Mouse (Mus musculus): ENCODE measurements around the gene Gm20721. TPM values are rescaled to one million over a fixed set of nuclear protein-coding genes. Genes with fewer than 3 reads are reported as not detected.
A peak's percentile ranks its signal among the peaks of the same experiment; 100 is the strongest.

Gene Gm20721
- polyA plus RNA-seq, 1 experiment from 2014 or later: 9.6 TPM

- Histone ChIP-seq H3K27me3 (replicated peaks; ENCODE audit: insufficient read depth, low read length) (no peaks in the 10 kb centered on the region), H3K27ac (ENCODE audit: low read length) (peak overlapping the region; percentile 98), H3K9ac (replicated peaks; ENCODE audit: low read depth) (peak overlapping the region; percentile 99), H3K36me3 (ENCODE audit: insufficient read depth, low read length) (no peaks in the 10 kb centered on the region), H3K4me3 (ENCODE audit: low read depth, low read length) (peak overlapping the region; percentile 100), H3K4me1 (ENCODE audit: insufficient read depth, low read depth, low read length) (peaks cover 33% of the 10 kb centered on the region; the same call in 1 of the 2 replicates), H3K4me2 (replicated peaks; ENCODE audit: low read depth, low read length) (peak overlapping the region; percentile 69), H3K9me3 (ENCODE audit: low read length) (peaks cover 3% of the 10 kb centered on the region; the same call in 1 of the 2 replicates)
- TF ChIP-seq CTCF (IDR thresholded peaks at IDR 0.05): no peak
- no peak for TF ChIP-seq EP300 (IDR thresholded peaks at IDR 0.05)
- no peak for ATAC-seq
- peak; percentile 67 for DNase-seq (ENCODE audit: low spot score)
- 7% methylated on average over 12 of the region's 12 CpGs for WGBS
Observed at GRCm38 (mm10) chr2:174331282-174332030, 15.1 kb downstream of the Gm20721 start.

DNA sequence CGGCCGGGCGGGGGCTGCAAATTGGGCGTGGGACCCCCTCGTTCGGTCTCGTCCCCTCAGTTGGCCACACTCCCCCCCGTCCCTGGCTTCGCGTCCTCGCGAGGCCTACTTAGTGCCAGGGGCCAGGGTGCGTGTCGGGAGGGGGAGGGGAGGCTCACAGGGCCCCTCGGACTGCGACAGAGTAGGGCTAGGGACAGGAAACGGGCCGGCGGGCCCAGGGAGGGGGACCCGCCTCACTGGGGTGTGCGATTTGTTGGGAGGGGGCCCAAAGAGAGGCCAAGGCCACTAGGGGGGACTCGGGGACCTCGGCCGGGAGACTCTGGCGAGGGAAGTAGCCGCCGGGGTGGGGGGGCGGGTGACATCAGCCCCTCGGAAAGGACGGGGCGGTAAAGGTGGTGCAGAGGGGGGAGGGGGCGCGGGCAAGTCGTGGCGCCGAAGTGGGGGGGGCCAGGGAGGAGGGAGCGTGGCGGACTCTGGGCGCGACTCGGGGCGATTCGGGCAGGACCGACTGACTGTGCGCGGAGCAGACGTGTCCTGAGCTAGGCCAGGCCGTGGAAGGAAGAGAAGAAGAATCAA is 15.8 kb downstream of the Gm20721 start:
- peak; percentile 83 for DNase-seq (ENCODE audit: low spot score)
- Histone ChIP-seq H3K36me3 (ENCODE audit: insufficient read depth, low read length) (no peaks in the 10 kb centered on the region), H3K27me3 (replicated peaks; ENCODE audit: insufficient read depth, low read length) (no peaks in the 10 kb centered on the region), H3K27ac (ENCODE audit: low read length) (peak overlapping the region; percentile 98), H3K4me1 (ENCODE audit: insufficient read depth, low read depth, low read length) (peaks cover 29% of the 10 kb centered on the region; the same call in 1 of the 2 replicates), H3K9me3 (ENCODE audit: low read length) (peaks cover 3% of the 10 kb centered on the region; the same call in 1 of the 2 replicates), H3K4me2 (replicated peaks; ENCODE audit: low read depth, low read length) (peak overlapping the region; percentile 69), H3K4me3 (ENCODE audit: low read depth, low read length) (peak overlapping the region; percentile 100), H3K9ac (replicated peaks; ENCODE audit: low read depth) (peak overlapping the region; percentile 99)
- 3% methylated on average over 31 of the region's 48 CpGs for WGBS
- ATAC-seq: peak; percentile 42
- TF ChIP-seq CTCF (IDR thresholded peaks at IDR 0.05) (peak; percentile 44; the same call in 1 of the 2 replicates), EP300 (IDR thresholded peaks at IDR 0.05) (no peak)

DNA sequence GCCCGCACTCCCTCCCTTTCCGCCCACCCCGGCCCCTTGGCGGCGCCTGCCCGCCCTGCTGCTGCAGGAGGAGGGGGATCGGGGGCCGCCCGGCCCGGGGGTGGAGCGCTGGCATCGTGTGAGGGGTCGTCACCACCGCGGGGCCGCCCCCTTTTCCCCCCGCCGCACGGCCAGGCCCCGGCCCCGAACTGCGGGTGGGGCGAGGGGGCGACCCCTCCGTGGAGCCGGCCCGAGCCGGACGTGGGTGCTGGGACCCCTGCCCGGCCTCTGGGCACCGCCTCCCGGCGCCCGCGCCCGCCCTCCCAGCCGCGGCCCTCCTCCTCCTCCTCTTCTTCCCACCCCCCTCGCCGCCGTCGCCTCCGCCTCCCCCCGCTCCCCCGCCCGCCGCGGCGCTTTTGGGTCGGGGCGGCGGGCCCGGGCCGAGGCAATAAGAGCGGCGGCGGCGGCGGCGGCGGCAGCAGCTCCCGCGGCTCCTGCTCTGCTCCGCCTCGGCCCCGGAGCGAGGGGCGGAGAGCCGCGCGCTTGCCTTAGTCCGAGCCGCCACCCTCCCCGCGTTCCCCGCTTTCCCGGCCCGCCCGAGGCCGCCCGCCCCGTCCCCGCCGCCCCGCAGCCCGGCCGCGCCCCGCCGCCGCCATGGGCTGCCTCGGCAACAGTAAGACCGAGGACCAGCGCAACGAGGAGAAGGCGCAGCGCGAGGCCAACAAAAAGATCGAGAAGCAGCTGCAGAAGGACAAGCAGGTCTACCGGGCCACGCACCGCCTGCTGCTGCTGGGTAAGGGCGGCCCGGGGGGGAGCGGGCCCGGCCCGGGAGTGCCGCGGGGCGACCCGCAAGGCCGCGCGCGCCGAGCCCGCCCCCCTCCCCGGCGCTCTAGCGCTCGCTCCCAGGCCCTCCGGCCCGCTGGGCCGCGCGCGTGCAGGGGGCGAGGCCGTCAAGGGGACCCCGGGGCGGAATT is 16.6 kb downstream of the Gm20721 start:
- peaks cover 3% of the 10 kb centered on the region; the same call in 1 of the 2 replicates for H3K9me3 ChIP-seq (ENCODE audit: low read length)
- peak overlapping the region; percentile 100 for H3K4me3 ChIP-seq (ENCODE audit: low read depth, low read length)
- no peaks in the 10 kb centered on the region for H3K27me3 ChIP-seq (replicated peaks; ENCODE audit: insufficient read depth, low read length)
- H3K4me1 ChIP-seq (ENCODE audit: insufficient read depth, low read depth, low read length): peaks cover 25% of the 10 kb centered on the region; the same call in 1 of the 2 replicates
- H3K36me3 ChIP-seq (ENCODE audit: insufficient read depth, low read length): no peaks in the 10 kb centered on the region
- peak overlapping the region; percentile 98 for H3K27ac ChIP-seq (ENCODE audit: low read length)
- TF ChIP-seq CTCF (IDR thresholded peaks at IDR 0.05): peak; percentile 50
- TF ChIP-seq EP300 (IDR thresholded peaks at IDR 0.05): no peak
- peak overlapping the region; percentile 69 for H3K4me2 ChIP-seq (replicated peaks; ENCODE audit: low read depth, low read length)
- DNase-seq (ENCODE audit: low spot score) (peak; percentile 94), ATAC-seq (peak; percentile 80)
- H3K9ac ChIP-seq (replicated peaks; ENCODE audit: low read depth): peak overlapping the region; percentile 99
- WGBS: 2% methylated on average over 41 of the region's 131 CpGs

DNA sequence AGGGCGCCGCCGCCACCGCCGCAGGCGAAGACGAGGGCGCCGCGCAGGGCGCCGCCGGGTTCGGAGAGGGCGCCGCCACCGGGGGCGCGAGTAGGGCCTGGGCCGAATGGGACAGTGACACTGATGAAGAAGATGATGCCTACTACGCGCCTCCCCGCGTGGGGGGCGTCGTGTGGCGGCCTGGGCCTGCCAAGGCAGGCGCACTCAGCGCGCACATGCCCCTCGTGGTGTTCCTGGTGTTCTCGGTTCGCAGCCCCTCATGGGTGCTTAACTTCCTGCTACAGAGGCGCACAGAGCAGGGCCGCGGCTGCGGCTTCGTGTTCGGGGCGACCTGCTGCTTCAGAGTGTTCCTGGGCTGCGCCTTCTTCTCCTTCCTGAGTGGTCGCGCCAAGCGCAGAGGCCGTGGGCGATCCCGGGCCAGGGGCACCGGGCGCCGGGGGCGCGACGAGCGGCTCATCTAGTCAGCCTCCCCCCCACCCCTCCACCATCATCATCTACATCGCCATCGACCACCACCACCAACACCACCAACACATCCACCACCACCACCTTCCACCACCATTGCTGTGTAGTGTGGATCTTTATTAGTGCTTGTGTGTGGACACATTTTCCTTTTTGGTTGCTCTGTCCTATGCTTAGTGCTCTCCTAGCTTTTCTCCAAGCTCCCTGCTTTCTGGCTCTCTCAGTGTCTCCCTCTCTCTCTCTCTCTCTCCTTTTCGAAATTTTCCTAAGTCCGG is 17.4 kb downstream of the Gm20721 start:
- Histone ChIP-seq H3K9me3 (ENCODE audit: low read length) (peaks cover 3% of the 10 kb centered on the region; the same call in 1 of the 2 replicates), H3K27me3 (replicated peaks; ENCODE audit: insufficient read depth, low read length) (no peaks in the 10 kb centered on the region), H3K4me3 (ENCODE audit: low read depth, low read length) (peak overlapping the region; percentile 100), H3K4me1 (ENCODE audit: insufficient read depth, low read depth, low read length) (peaks cover 16% of the 10 kb centered on the region; the same call in 1 of the 2 replicates), H3K4me2 (replicated peaks; ENCODE audit: low read depth, low read length) (peak overlapping the region; percentile 69), H3K27ac (ENCODE audit: low read length) (peak overlapping the region; percentile 98), H3K9ac (replicated peaks; ENCODE audit: low read depth) (peak overlapping the region; percentile 99), H3K36me3 (ENCODE audit: insufficient read depth, low read length) (no peaks in the 10 kb centered on the region)
- TF ChIP-seq EP300 (IDR thresholded peaks at IDR 0.05): no peak
- TF ChIP-seq CTCF (IDR thresholded peaks at IDR 0.05): peak; percentile 5; the same call in 1 of the 2 replicates
- ATAC-seq: no peak
- DNase-seq (ENCODE audit: low spot score): no peak
- 34% methylated on average over 41 of the region's 58 CpGs for WGBS

- H3K4me1 ChIP-seq (ENCODE audit: insufficient read depth, low read depth, low read length): peaks cover 10% of the 10 kb centered on the region; the same call in 1 of the 2 replicates
- H3K27me3 ChIP-seq (replicated peaks; ENCODE audit: insufficient read depth, low read length): no peaks in the 10 kb centered on the region
- DNase-seq (ENCODE audit: low spot score): no peak
- H3K27ac ChIP-seq (ENCODE audit: low read length): peak overlapping the region; percentile 98
- no peaks in the 10 kb centered on the region for H3K36me3 ChIP-seq (ENCODE audit: insufficient read depth, low read length)
- peak overlapping the region; percentile 69 for H3K4me2 ChIP-seq (replicated peaks; ENCODE audit: low read depth, low read length)
- ATAC-seq: no peak
- peak overlapping the region; percentile 100 for H3K4me3 ChIP-seq (ENCODE audit: low read depth, low read length)
- peaks cover 3% of the 10 kb centered on the region; the same call in 1 of the 2 replicates for H3K9me3 ChIP-seq (ENCODE audit: low read length)
- peak overlapping the region; percentile 99 for H3K9ac ChIP-seq (replicated peaks; ENCODE audit: low read depth)
- 50% methylated on average over 46 of the region's 46 CpGs for WGBS
- TF ChIP-seq EP300 (IDR thresholded peaks at IDR 0.05) (no peak), CTCF (IDR thresholded peaks at IDR 0.05) (no peak)
Observed at GRCm38 (mm10) chr2:174328358-174328905, 18.1 kb downstream of the Gm20721 start.

All from lung, postnatal 0 days (tissue).